Mouse (Mus musculus) megakaryocyte, embryonic 14.5 days (primary cell): ENCODE measurements around the gene Gm37240.

Experiments used
- FLI1 ChIP-seq: IDR thresholded peaks from 2 replicates; pipeline ENCODE4 v1.6.1; 2012; ENCODE audit warnings: low read length, inconsistent platforms, mixed read lengths
- GATA1 ChIP-seq: IDR thresholded peaks from 3 replicates; pipeline ENCODE4 v1.6.1; 2012; ENCODE audit warnings: mixed read lengths, low read length, inconsistent platforms, borderline replicate concordance

- TF ChIP-seq GATA1 (no peak), FLI1 (no peak)
These were observed 922.2 kb downstream of the Gm37240 start for GRCm38 (mm10) chr3:84965156-84965555.
